Mouse (Mus musculus): Measurements from ENCODE around the gene Cd200r3. TPM values are rescaled to one million over a fixed set of nuclear protein-coding genes. Genes with fewer than 3 reads are reported as not detected.

Gene Cd200r3
- polyA plus RNA-seq, 1 experiment from 2014 or later = not detected

DNA sequence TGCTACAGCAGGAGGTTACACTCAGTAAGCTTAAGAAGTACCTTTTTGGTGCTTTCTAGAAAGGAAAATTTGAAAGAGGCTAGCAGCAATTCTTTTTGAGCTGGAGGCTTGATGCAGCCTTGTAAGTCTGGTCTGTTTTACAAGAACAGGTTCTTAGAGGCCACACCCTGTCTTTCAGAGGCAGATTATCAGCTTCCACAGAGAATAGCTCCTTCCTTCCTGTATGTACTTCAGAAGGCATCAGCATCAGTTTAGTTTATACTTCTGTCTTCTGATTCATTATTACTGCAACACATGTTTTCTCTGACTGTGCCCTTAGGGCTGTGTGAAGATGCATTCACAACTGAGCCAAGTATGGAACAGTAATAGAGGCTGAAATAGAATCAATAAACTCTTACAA, 78.0 kb downstream of the Cd200r3 start:
- H3K4me2 ChIP-seq (ENCODE audit: low read length) = no peak overlapping the region

DNA sequence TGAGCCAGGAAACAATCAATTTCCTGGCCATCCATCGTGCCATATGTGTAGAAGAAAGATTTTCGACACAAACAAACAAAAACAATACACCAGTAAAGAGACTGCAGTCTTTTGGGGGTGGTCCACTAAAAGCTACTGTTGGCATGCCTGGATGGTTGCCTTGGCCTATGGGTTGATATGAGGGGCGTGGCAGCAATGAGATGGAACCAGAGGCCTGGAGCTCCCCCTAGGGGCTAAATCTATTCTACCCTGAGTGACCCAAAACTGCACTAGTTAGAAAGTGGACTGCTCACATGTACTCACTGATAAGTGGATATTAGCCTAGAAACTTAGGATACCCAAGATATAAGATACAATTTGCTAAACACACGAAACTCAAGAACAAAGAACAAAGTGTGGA, 80.4 kb downstream of the Cd200r3 start:
- no peaks in the 10 kb centered on the region for H3K36me3 ChIP-seq (ENCODE audit: control insufficient read depth, insufficient read depth)
- H3K9me3 ChIP-seq (ENCODE audit: control insufficient read depth, low read length) = no peaks in the 10 kb centered on the region
- no peaks in the 10 kb centered on the region for H3K4me1 ChIP-seq (replicated peaks; ENCODE audit: control insufficient read depth, insufficient read depth, low read length)
- H3K4me2 ChIP-seq (ENCODE audit: low read length) = no peak overlapping the region
- H3K9ac ChIP-seq (replicated peaks; ENCODE audit: low read depth, low read length) = no peak overlapping the region
- H3K27me3 ChIP-seq (replicated peaks; ENCODE audit: control insufficient read depth, insufficient read depth, low read length) = no peaks in the 10 kb centered on the region
- H3K27ac ChIP-seq (ENCODE audit: low read length) = no peak overlapping the region
- no peak overlapping the region for H3K4me3 ChIP-seq (replicated peaks; ENCODE audit: low read length)
- WGBS = 69% methylated on average over 4 of the region's 4 CpGs
- ATAC-seq = no peak

More for the DNA sequence above, 78.0 kb downstream of the Cd200r3 start:
- no peak for ATAC-seq
- Histone ChIP-seq H3K27me3 (replicated peaks; ENCODE audit: control insufficient read depth, insufficient read depth, low read length) (no peaks in the 10 kb centered on the region), H3K9ac (replicated peaks; ENCODE audit: low read depth, low read length) (no peak overlapping the region), H3K36me3 (ENCODE audit: control insufficient read depth, insufficient read depth) (no peaks in the 10 kb centered on the region), H3K27ac (ENCODE audit: low read length) (no peak overlapping the region), H3K4me1 (replicated peaks; ENCODE audit: control insufficient read depth, insufficient read depth, low read length) (no peaks in the 10 kb centered on the region), H3K9me3 (ENCODE audit: control insufficient read depth, low read length) (no peaks in the 10 kb centered on the region), H3K4me3 (replicated peaks; ENCODE audit: low read length) (no peak overlapping the region)

GRCm38 (mm10) chr16:45025321-45025720, 81.8 kb downstream of the Cd200r3 start:
- no peaks in the 10 kb centered on the region for H3K27me3 ChIP-seq (replicated peaks; ENCODE audit: control insufficient read depth, insufficient read depth, low read length)
- no peak overlapping the region for H3K4me2 ChIP-seq (ENCODE audit: low read length)
- no peak overlapping the region for H3K4me3 ChIP-seq (replicated peaks; ENCODE audit: low read length)
- H3K9ac ChIP-seq (replicated peaks; ENCODE audit: low read depth, low read length) = no peak overlapping the region
- WGBS = 86% methylated on average over 6 of the region's 6 CpGs
- H3K9me3 ChIP-seq (ENCODE audit: control insufficient read depth, low read length) = no peaks in the 10 kb centered on the region
- H3K27ac ChIP-seq (ENCODE audit: low read length) = no peak overlapping the region
- H3K4me1 ChIP-seq (replicated peaks; ENCODE audit: control insufficient read depth, insufficient read depth, low read length) = no peaks in the 10 kb centered on the region
- no peak for ATAC-seq
- H3K36me3 ChIP-seq (ENCODE audit: control insufficient read depth, insufficient read depth) = no peaks in the 10 kb centered on the region

GRCm38 (mm10) chr16:45029080-45029479, 85.6 kb downstream of the Cd200r3 start:
- Histone ChIP-seq H3K27ac (ENCODE audit: low read length) (no peak overlapping the region), H3K27me3 (replicated peaks; ENCODE audit: control insufficient read depth, insufficient read depth, low read length) (no peaks in the 10 kb centered on the region), H3K4me3 (replicated peaks; ENCODE audit: low read length) (no peak overlapping the region), H3K4me2 (ENCODE audit: low read length) (no peak overlapping the region), H3K36me3 (ENCODE audit: control insufficient read depth, insufficient read depth) (no peaks in the 10 kb centered on the region), H3K9me3 (ENCODE audit: control insufficient read depth, low read length) (no peaks in the 10 kb centered on the region), H3K4me1 (replicated peaks; ENCODE audit: control insufficient read depth, insufficient read depth, low read length) (no peaks in the 10 kb centered on the region), H3K9ac (replicated peaks; ENCODE audit: low read depth, low read length) (no peak overlapping the region)
- 93% methylated on average over 5 of the region's 5 CpGs for whole genome bisulfite sequencing
- no peak for ATAC-seq

GRCm38 (mm10) chr16:45029493-45029892, 86.0 kb downstream of the Cd200r3 start:
- Histone ChIP-seq H3K4me3 (replicated peaks; ENCODE audit: low read length) (no peak overlapping the region), H3K4me1 (replicated peaks; ENCODE audit: control insufficient read depth, insufficient read depth, low read length) (no peaks in the 10 kb centered on the region), H3K27ac (ENCODE audit: low read length) (no peak overlapping the region), H3K9ac (replicated peaks; ENCODE audit: low read depth, low read length) (no peak overlapping the region), H3K36me3 (ENCODE audit: control insufficient read depth, insufficient read depth) (no peaks in the 10 kb centered on the region), H3K27me3 (replicated peaks; ENCODE audit: control insufficient read depth, insufficient read depth, low read length) (no peaks in the 10 kb centered on the region), H3K4me2 (ENCODE audit: low read length) (no peak overlapping the region), H3K9me3 (ENCODE audit: control insufficient read depth, low read length) (no peaks in the 10 kb centered on the region)
- ATAC-seq = no peak
- WGBS = 91% methylated on average over 1 of the region's 1 CpGs

DNA sequence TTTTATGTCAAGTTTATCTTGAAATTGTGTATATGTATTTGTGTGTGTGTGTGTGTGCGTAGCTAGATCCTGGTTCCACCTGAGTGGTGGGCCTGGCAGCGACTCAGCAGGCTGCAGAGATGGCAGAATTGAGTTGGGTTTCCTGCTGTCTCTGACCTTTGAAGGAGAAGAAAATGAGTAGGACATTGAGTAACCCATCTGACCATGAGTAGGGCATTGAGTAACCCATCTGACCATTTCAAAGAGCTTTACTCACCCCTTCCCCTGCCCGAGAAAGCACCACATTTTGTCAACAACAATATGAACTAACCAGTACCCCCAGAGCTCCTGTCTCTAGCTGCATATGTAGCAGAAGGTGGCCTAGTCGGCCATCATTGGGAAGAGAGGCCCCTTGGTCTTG, 86.6 kb downstream of the Cd200r3 start:
- no peaks in the 10 kb centered on the region for H3K27me3 ChIP-seq (replicated peaks; ENCODE audit: control insufficient read depth, insufficient read depth, low read length)
- no peak for ATAC-seq
- no peak overlapping the region for H3K4me3 ChIP-seq (replicated peaks; ENCODE audit: low read length)
- no peaks in the 10 kb centered on the region for H3K4me1 ChIP-seq (replicated peaks; ENCODE audit: control insufficient read depth, insufficient read depth, low read length)
- H3K9ac ChIP-seq (replicated peaks; ENCODE audit: low read depth, low read length) = no peak overlapping the region
- WGBS = 90% methylated on average over 4 of the region's 4 CpGs
- no peaks in the 10 kb centered on the region for H3K36me3 ChIP-seq (ENCODE audit: control insufficient read depth, insufficient read depth)
- H3K9me3 ChIP-seq (ENCODE audit: control insufficient read depth, low read length) = no peaks in the 10 kb centered on the region
- H3K27ac ChIP-seq (ENCODE audit: low read length) = no peak overlapping the region
- H3K4me2 ChIP-seq (ENCODE audit: low read length) = no peak overlapping the region

DNA sequence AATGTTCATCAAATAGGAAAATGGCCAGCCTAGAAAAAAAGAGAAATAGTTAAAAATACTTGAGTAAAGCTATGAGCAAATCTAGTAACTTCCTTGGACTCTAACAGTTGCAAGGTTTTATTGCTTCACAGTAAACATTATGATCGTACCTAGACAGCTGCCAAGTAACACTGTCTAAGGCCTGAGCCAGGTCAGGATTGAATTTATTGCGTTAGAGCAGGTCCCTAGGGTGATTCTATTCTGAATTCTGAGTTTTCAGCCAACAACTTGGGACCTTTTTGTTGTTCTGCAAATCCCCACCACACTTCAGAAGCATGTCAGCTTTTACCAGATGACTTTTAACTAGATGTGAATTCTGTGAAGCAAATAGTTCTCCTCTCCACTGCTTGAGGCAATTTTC, 87.3 kb downstream of the Cd200r3 start:
- H3K4me3 ChIP-seq (replicated peaks; ENCODE audit: low read length) = no peak overlapping the region
- ATAC-seq = no peak
- no peaks in the 10 kb centered on the region for H3K36me3 ChIP-seq (ENCODE audit: control insufficient read depth, insufficient read depth)
- H3K4me1 ChIP-seq (replicated peaks; ENCODE audit: control insufficient read depth, insufficient read depth, low read length) = no peaks in the 10 kb centered on the region
- H3K4me2 ChIP-seq (ENCODE audit: low read length) = no peak overlapping the region
- WGBS = 69% methylated on average over 2 of the region's 2 CpGs
- no peaks in the 10 kb centered on the region for H3K27me3 ChIP-seq (replicated peaks; ENCODE audit: control insufficient read depth, insufficient read depth, low read length)
- no peaks in the 10 kb centered on the region for H3K9me3 ChIP-seq (ENCODE audit: control insufficient read depth, low read length)
- no peak overlapping the region for H3K9ac ChIP-seq (replicated peaks; ENCODE audit: low read depth, low read length)
- H3K27ac ChIP-seq (ENCODE audit: low read length) = no peak overlapping the region

Other genes starting within 250 kb of the Cd200r3 start
- gene Nepro, start 219.4 kb upstream of the Cd200r3 start, polyA plus RNA-seq (2015; fragmentation: Nextera tagmentation; extraction: Ambion mirVana) = 4.9 and 5.6 TPM in 2 replicates
- gene Gtpbp8, start 197.3 kb upstream of the Cd200r3 start, polyA plus RNA-seq (2015; fragmentation: Nextera tagmentation; extraction: Ambion mirVana) = 35.9 and 38.5 TPM in 2 replicates
- gene Cd200r1, start 177.9 kb upstream of the Cd200r3 start, polyA plus RNA-seq (2015; fragmentation: Nextera tagmentation; extraction: Ambion mirVana) = 0.48 and 0.52 TPM in 2 replicates
- gene Cd200r4, start 131.9 kb upstream of the Cd200r3 start, polyA plus RNA-seq (2015; fragmentation: Nextera tagmentation; extraction: Ambion mirVana) = not detected in 2 replicates
- not detected in 2 replicates for gene Cd200r2, start 76.6 kb upstream of the Cd200r3 start, polyA plus RNA-seq (2015; fragmentation: Nextera tagmentation; extraction: Ambion mirVana)
- 19.6 and 32.8 TPM in 2 replicates for gene Ccdc80, start 149.7 kb downstream of the Cd200r3 start, polyA plus RNA-seq (2015; fragmentation: Nextera tagmentation; extraction: Ambion mirVana)
- 37.0 and 39.9 TPM in 2 replicates for gene Slc35a5, start 215.0 kb downstream of the Cd200r3 start, polyA plus RNA-seq (2015; fragmentation: Nextera tagmentation; extraction: Ambion mirVana)
- 52.0 and 54.0 TPM in 2 replicates for gene Atg3, start 215.1 kb downstream of the Cd200r3 start, polyA plus RNA-seq (2015; fragmentation: Nextera tagmentation; extraction: Ambion mirVana)